Mouse (Mus musculus): ENCODE data around the gene Krt42. TPM values are rescaled to one million over a fixed set of nuclear protein-coding genes. Genes with fewer than 3 reads are reported as not detected.
"Not testable (repeated sequence)": the region's sequence is repeated elsewhere in the genome, so short reads cannot be mapped to it uniquely, and the experiment has no call there.

Gene Krt42
- polyA plus RNA-seq, 1 experiment from 2014 or later, result not detected

GRCm38 (mm10) chr11:100248852-100249465 is 20.7 kb downstream of the Krt42 start, which contains the start of gene Krt16:
Gene Krt16 (minus strand): TSS chr11:100248902.
- no peaks in the 10 kb centered on the region for H3K4me1 ChIP-seq (ENCODE audit: control insufficient read depth, insufficient read depth, low read length)
- 81% methylated on average over 7 of the region's 7 CpGs for WGBS

GRCm38 (mm10) chr11:100246471-100246870 is 23.2 kb downstream of the Krt42 start:
- H3K4me2 ChIP-seq (replicated peaks; ENCODE audit: low read depth, low read length); H3K4me1 ChIP-seq (ENCODE audit: control insufficient read depth, insufficient read depth, low read length); ATAC-seq (ENCODE audit: low FRiP score, low TSS enrichment); H3K9ac ChIP-seq (ENCODE audit: low read depth, low read length); H3K27me3 ChIP-seq (ENCODE audit: control insufficient read depth, insufficient read depth, low read length); H3K4me3 ChIP-seq (ENCODE audit: low read length); H3K36me3 ChIP-seq (ENCODE audit: control insufficient read depth, insufficient read depth, low read length); H3K27ac ChIP-seq (ENCODE audit: low read depth, low read length); H3K9me3 ChIP-seq (ENCODE audit: control insufficient read depth, low read length): not testable (repeated sequence)
- WGBS, result 63% methylated on average over 7 of the region's 7 CpGs

More at GRCm38 (mm10) chr11:100248852-100249465, 20.7 kb downstream of the Krt42 start, which contains the start of gene Krt16:
- Histone ChIP-seq H3K4me3 (ENCODE audit: low read length) (no peak within 1 kb of the TSS), H3K36me3 (ENCODE audit: control insufficient read depth, insufficient read depth, low read length) (no peaks in the 10 kb centered on the region), H3K9me3 (ENCODE audit: control insufficient read depth, low read length) (no peaks in the 10 kb centered on the region), H3K27ac (ENCODE audit: low read depth, low read length) (no peak within 1 kb of the TSS), H3K9ac (ENCODE audit: low read depth, low read length) (no peak within 1 kb of the TSS), H3K27me3 (ENCODE audit: control insufficient read depth, insufficient read depth, low read length) (no peaks in the 10 kb centered on the region), H3K4me2 (replicated peaks; ENCODE audit: low read depth, low read length) (no peak within 1 kb of the TSS)
- ATAC-seq (ENCODE audit: low FRiP score, low TSS enrichment), result no peak

DNA sequence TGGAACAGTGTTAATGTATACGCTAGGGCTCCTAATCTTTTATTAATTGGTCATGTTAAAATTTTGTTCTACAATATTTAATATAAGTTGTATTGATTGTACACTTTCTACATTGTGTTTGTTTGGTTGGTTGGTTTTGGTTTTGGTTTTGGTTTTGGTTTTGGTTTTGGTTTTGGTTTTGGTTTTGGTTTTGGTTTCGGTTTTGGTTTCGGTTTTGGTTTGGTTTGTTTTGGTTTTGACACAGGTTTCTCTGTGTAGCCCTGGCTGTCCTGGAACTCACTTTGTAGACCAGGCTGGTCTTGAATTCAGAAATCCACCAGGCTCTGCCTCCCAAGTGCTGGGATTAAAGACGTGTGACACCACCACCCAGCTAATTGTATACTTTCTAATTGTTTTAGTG is 29.4 kb downstream of the Krt42 start:
- not testable (repeated sequence) for H3K4me2 ChIP-seq (replicated peaks; ENCODE audit: low read depth, low read length); H3K4me3 ChIP-seq (ENCODE audit: low read length); H3K36me3 ChIP-seq (ENCODE audit: control insufficient read depth, insufficient read depth, low read length); ATAC-seq (ENCODE audit: low FRiP score, low TSS enrichment); H3K9me3 ChIP-seq (ENCODE audit: control insufficient read depth, low read length); H3K4me1 ChIP-seq (ENCODE audit: control insufficient read depth, insufficient read depth, low read length); H3K9ac ChIP-seq (ENCODE audit: low read depth, low read length); H3K27ac ChIP-seq (ENCODE audit: low read depth, low read length); H3K27me3 ChIP-seq (ENCODE audit: control insufficient read depth, insufficient read depth, low read length)
- WGBS, result 90% methylated on average over 4 of the region's 4 CpGs

- Histone ChIP-seq H3K4me3 (ENCODE audit: low read length) (no peak overlapping the region), H3K9ac (ENCODE audit: low read depth, low read length) (no peak overlapping the region), H3K27ac (ENCODE audit: low read depth, low read length) (no peak overlapping the region), H3K4me1 (ENCODE audit: control insufficient read depth, insufficient read depth, low read length) (no peaks in the 10 kb centered on the region), H3K9me3 (ENCODE audit: control insufficient read depth, low read length) (peaks cover 7% of the 10 kb centered on the region; the same call in 1 of the 2 replicates), H3K4me2 (replicated peaks; ENCODE audit: low read depth, low read length) (no peak overlapping the region), H3K27me3 (ENCODE audit: control insufficient read depth, insufficient read depth, low read length) (no peaks in the 10 kb centered on the region), H3K36me3 (ENCODE audit: control insufficient read depth, insufficient read depth, low read length) (no peaks in the 10 kb centered on the region)
- WGBS, result 71% methylated on average over 8 of the region's 8 CpGs
- ATAC-seq (ENCODE audit: low FRiP score, low TSS enrichment), result no peak
These were observed 47.9 kb downstream of the Krt42 start for GRCm38 (mm10) chr11:100221741-100222140.

GRCm38 (mm10) chr11:100219304-100219703 is 50.4 kb downstream of the Krt42 start:
- H3K4me2 ChIP-seq (replicated peaks; ENCODE audit: low read depth, low read length), result no peak overlapping the region
- no peaks in the 10 kb centered on the region for H3K36me3 ChIP-seq (ENCODE audit: control insufficient read depth, insufficient read depth, low read length)
- H3K4me1 ChIP-seq (ENCODE audit: control insufficient read depth, insufficient read depth, low read length), result no peaks in the 10 kb centered on the region
- H3K9ac ChIP-seq (ENCODE audit: low read depth, low read length), result no peak overlapping the region
- no peak for ATAC-seq (ENCODE audit: low FRiP score, low TSS enrichment)
- no peak overlapping the region for H3K4me3 ChIP-seq (ENCODE audit: low read length)
- H3K27ac ChIP-seq (ENCODE audit: low read depth, low read length), result no peak overlapping the region
- no peaks in the 10 kb centered on the region for H3K27me3 ChIP-seq (ENCODE audit: control insufficient read depth, insufficient read depth, low read length)
- whole genome bisulfite sequencing, result 84% methylated on average over 4 of the region's 4 CpGs
- no peaks in the 10 kb centered on the region for H3K9me3 ChIP-seq (ENCODE audit: control insufficient read depth, low read length)

Other genes starting within 250 kb of the Krt42 start
- gene Krt33b, start 240.0 kb downstream of the Krt42 start, polyA plus RNA-seq (2014; fragmentation: Nextera tagmentation; extraction: Ambion mirVana), result not detected in 2 replicates
- gene Krt34, start 228.3 kb downstream of the Krt42 start, polyA plus RNA-seq (2014; fragmentation: Nextera tagmentation; extraction: Ambion mirVana), result 0.11 TPM in 1 of 2 replicates, not detected in the other
- not detected in 2 replicates for gene Krt31, start 219.3 kb downstream of the Krt42 start, polyA plus RNA-seq (2014; fragmentation: Nextera tagmentation; extraction: Ambion mirVana)
- gene Krt32, start 181.6 kb downstream of the Krt42 start, polyA plus RNA-seq (2014; fragmentation: Nextera tagmentation; extraction: Ambion mirVana), result not detected in 2 replicates
- not detected in 2 replicates for gene Krt35, start 173.6 kb downstream of the Krt42 start, polyA plus RNA-seq (2014; fragmentation: Nextera tagmentation; extraction: Ambion mirVana)
- 1.4 and 1.5 TPM in 2 replicates for gene Krt36, start 164.2 kb downstream of the Krt42 start, polyA plus RNA-seq (2014; fragmentation: Nextera tagmentation; extraction: Ambion mirVana)
- gene Krt13, start 148.3 kb downstream of the Krt42 start, polyA plus RNA-seq (2014; fragmentation: Nextera tagmentation; extraction: Ambion mirVana), result not detected in 2 replicates
- gene Krt15, start 133.9 kb downstream of the Krt42 start, polyA plus RNA-seq (2014; fragmentation: Nextera tagmentation; extraction: Ambion mirVana), result 0.96 and 1.2 TPM in 2 replicates
- 24.2 and 31.4 TPM in 2 replicates for gene Krt19, start 121.2 kb downstream of the Krt42 start, polyA plus RNA-seq (2014; fragmentation: Nextera tagmentation; extraction: Ambion mirVana)
- not detected in 2 replicates for gene Krt9, start 76.6 kb downstream of the Krt42 start, polyA plus RNA-seq (2014; fragmentation: Nextera tagmentation; extraction: Ambion mirVana)
- gene Krt14, start 62.3 kb downstream of the Krt42 start, polyA plus RNA-seq (2014; fragmentation: Nextera tagmentation; extraction: Ambion mirVana), result not detected in 2 replicates
- gene Krt16, start 21.0 kb downstream of the Krt42 start, polyA plus RNA-seq (2014; fragmentation: Nextera tagmentation; extraction: Ambion mirVana), result not detected in 2 replicates
- gene Krt17, start 8.8 kb downstream of the Krt42 start, polyA plus RNA-seq (2014; fragmentation: Nextera tagmentation; extraction: Ambion mirVana), result 0.13 and 0.14 TPM in 2 replicates
- gene Eif1, start 50.0 kb upstream of the Krt42 start, polyA plus RNA-seq (2014; fragmentation: Nextera tagmentation; extraction: Ambion mirVana), result 1,744 and 1,749 TPM in 2 replicates
- not detected in 2 replicates for gene Gast, start 64.5 kb upstream of the Krt42 start, polyA plus RNA-seq (2014; fragmentation: Nextera tagmentation; extraction: Ambion mirVana)
- gene Hap1, start 86.3 kb upstream of the Krt42 start, polyA plus RNA-seq (2014; fragmentation: Nextera tagmentation; extraction: Ambion mirVana), result 6.0 and 6.3 TPM in 2 replicates
- gene Jup, start 127.9 kb upstream of the Krt42 start, polyA plus RNA-seq (2014; fragmentation: Nextera tagmentation; extraction: Ambion mirVana), result 66.8 and 84.7 TPM in 2 replicates
- gene P3h4, start 145.0 kb upstream of the Krt42 start, polyA plus RNA-seq (2014; fragmentation: Nextera tagmentation; extraction: Ambion mirVana), result 59.7 and 63.3 TPM in 2 replicates
- 75.4 and 113 TPM in 2 replicates for gene Fkbp10, start 145.8 kb upstream of the Krt42 start, polyA plus RNA-seq (2014; fragmentation: Nextera tagmentation; extraction: Ambion mirVana)
- gene Nt5c3b, start 171.9 kb upstream of the Krt42 start, polyA plus RNA-seq (2014; fragmentation: Nextera tagmentation; extraction: Ambion mirVana), result 100 and 112 TPM in 2 replicates
- gene Klhl10, start 172.0 kb upstream of the Krt42 start, polyA plus RNA-seq (2014; fragmentation: Nextera tagmentation; extraction: Ambion mirVana), result 0.61 and 0.68 TPM in 2 replicates
- gene Klhl11, start 202.9 kb upstream of the Krt42 start, polyA plus RNA-seq (2014; fragmentation: Nextera tagmentation; extraction: Ambion mirVana), result 8.5 and 12.3 TPM in 2 replicates